ENCODE assay signal across 9 mouse cellular contexts in the genomic region with DNA sequence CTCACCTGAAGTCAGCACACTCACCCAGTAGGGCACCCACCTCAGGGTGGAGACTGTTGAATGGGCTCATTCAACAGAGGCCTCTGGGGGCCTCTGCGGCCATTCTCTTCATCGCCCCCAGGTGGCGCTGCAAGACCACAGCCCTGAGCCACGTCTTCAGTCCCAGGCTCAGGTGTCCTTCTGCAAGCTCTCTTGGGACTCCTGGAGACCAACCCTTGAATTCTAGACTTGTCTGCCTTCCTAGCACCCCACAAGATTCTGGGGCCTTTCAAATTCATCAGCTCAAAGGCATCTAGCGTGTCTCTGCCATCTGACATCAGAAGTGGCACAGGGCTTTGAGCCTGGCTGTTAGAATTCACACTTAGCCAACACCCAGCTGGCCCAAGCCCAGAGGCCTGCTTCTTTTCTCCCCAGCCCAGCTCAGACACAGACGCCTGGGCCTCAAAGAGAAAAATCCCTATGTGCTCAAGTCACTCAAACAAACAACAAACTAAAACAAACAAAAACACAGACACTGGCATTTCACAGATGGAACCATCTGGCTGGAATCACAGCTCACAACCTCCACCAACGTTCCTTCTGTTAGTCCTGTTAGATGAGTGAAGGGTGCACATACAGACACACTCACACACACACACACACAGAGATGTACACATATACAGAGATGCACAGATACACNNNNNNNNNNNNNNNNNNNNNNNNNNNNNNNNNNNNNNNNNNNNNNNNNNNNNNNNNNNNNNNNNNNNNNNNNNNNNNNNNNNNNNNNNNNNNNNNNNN. TPM values are rescaled to one million over a fixed set of nuclear protein-coding genes. Genes with fewer than 3 reads are reported as not detected.
DNase-seq lines count a peak whose midpoint lies in the region; ATAC-seq lines count a peak whose summit lies in the region.
"Had no signal": no experiment of that assay in that cellular context is flagged by ENCODE, and none has a peak within 500 bp of the region (broad histone marks: within the 10 kb centered on the region; RNA-seq: fewer than 3 reads in every experiment).

No protein-coding gene starts in this region.

- H3K36me3 ChIP-seq in limb, embryonic 11.5 days (ENCODE audit: control insufficient read depth, insufficient read depth, low read length): no peaks in the 10 kb centered on the region
- no peaks in the 10 kb centered on the region for H3K36me3 ChIP-seq in splenic B cell, adult 2 months (ENCODE audit: control insufficient read depth, insufficient read depth, low read length, poor library complexity, severe bottlenecking)
- H3K36me3 ChIP-seq: embryonic facial prominence, embryonic 12.5 days had no signal

- no peak overlapping the region for H3K4me3 ChIP-seq in limb, embryonic 11.5 days (ENCODE audit: low read depth, low read length)
- H3K4me3 ChIP-seq: embryonic facial prominence, embryonic 12.5 days had no signal

- H3K27me3 ChIP-seq in limb, embryonic 11.5 days (ENCODE audit: control insufficient read depth, insufficient read depth, low read length): no peaks in the 10 kb centered on the region
- no peaks in the 10 kb centered on the region for H3K27me3 ChIP-seq in splenic B cell, adult 2 months (ENCODE audit: control insufficient read depth, insufficient read depth, low read length, poor library complexity, severe bottlenecking)
- H3K27me3 ChIP-seq: embryonic facial prominence, embryonic 12.5 days had no signal

- DNase-seq in 3T3-L1 (ENCODE audit: low read depth, low spot score) (peak; percentile 75), adipocyte (ENCODE audit: low spot score) (peak; percentile 67)
- peak; percentile 47 to 67 for DNase-seq in cerebellum, postnatal 4 days (ENCODE audit: low spot score in 2 of 2)
- peak; percentile 62 for DNase-seq in gastrocnemius, postnatal 14 days
- DNase-seq in kidney, adult 11 months: peak; percentile 39
- peak; percentile 78 for DNase-seq in limb, embryonic 11.5 days (ENCODE audit: low spot score)
- DNase-seq in natural killer cell, adult 2 months (ENCODE audit: low spot score in 2 of 2): peak; percentile 18 to 44
- DNase-seq in splenic B cell, adult 2 months (ENCODE audit: low read depth, low spot score): peak; percentile 67

- H3K9me3 ChIP-seq in limb, embryonic 11.5 days (ENCODE audit: control insufficient read depth, low read length): no peaks in the 10 kb centered on the region
- H3K9me3 ChIP-seq: embryonic facial prominence, embryonic 12.5 days had no signal

- H3K4me1 ChIP-seq in limb, embryonic 11.5 days (ENCODE audit: control insufficient read depth, insufficient read depth, low read length): no peaks in the 10 kb centered on the region
- H3K4me1 ChIP-seq: embryonic facial prominence, embryonic 12.5 days had no signal

- H3K4me2 ChIP-seq in limb, embryonic 11.5 days (ENCODE audit: low read depth, severe bottlenecking): no peak overlapping the region
- H3K4me2 ChIP-seq: embryonic facial prominence, embryonic 12.5 days had no signal

- ATAC-seq in limb, embryonic 11.5 days (ENCODE audit: insufficient number of reproducible peaks, low FRiP score, low TSS enrichment, low read depth): no peak

- 11% methylated on average over 7 of the region's 7 CpGs for WGBS in limb, embryonic 11.5 days

- intact Hi-C loops in gastrocnemius, postnatal 14 days (cut with DNase I; ENCODE audit: low total_unique reads): no loop called here

- no peak overlapping the region for H3K9ac ChIP-seq in limb, embryonic 11.5 days (ENCODE audit: low read length)
- H3K9ac ChIP-seq: embryonic facial prominence, embryonic 12.5 days had no signal

- H3K27ac ChIP-seq in limb, embryonic 11.5 days (replicated peaks; ENCODE audit: low read depth, low read length): no peak overlapping the region
- H3K27ac ChIP-seq: embryonic facial prominence, embryonic 12.5 days had no signal

RNA-seq across cellular contexts. Expression of gene Tlr5, which starts 36.6 kb away (rescaled TPM):
- 1 to 10 TPM; 2.0 to 2.1 TPM for total RNA-seq in gastrocnemius, postnatal 14 days (2021)
- 0.67 and 0.92 TPM in 2 replicates for polyA plus RNA-seq in limb, embryonic 11.5 days (2014; fragmentation: Nextera tagmentation; extraction: Ambion mirVana)
